Mouse (Mus musculus): ENCODE data around the gene Prnd. TPM values are rescaled to one million over a fixed set of nuclear protein-coding genes. Genes with fewer than 3 reads are reported as not detected.

The Prnd gene
- total and polyA plus RNA-seq, 3 experiments: 0.76 to 11.4 (median 5.6) TPM

GRCm38 (mm10) chr2:131952961-131953538, 2.4 kb downstream of the Prnd start:
- Histone ChIP-seq H3K4me2 (ENCODE audit: insufficient read depth, low read depth, poor library complexity, severe bottlenecking) (no peak overlapping the region), H3K27ac (ENCODE audit: insufficient read depth, low read depth) (no peak overlapping the region), H3K9ac (ENCODE audit: insufficient read depth, low read depth) (no peak overlapping the region), H3K4me3 (replicated peaks in 1 of 3; ENCODE audit: low read depth in 2 of 3, low read length in 2 of 3, poor library complexity in 1 of 3) (no peak overlapping the region), H3K79me2 (replicated peaks; ENCODE audit: control insufficient read depth, extremely low read depth, insufficient read depth, poor library complexity, severe bottlenecking) (no peaks in the 10 kb centered on the region), H3K27me3 (replicated peaks) (no peaks in the 10 kb centered on the region), H3K36me3 (replicated peaks in 1 of 2; ENCODE audit: control insufficient read depth in 1 of 2, insufficient read depth in 1 of 2, low read length in 1 of 2) (peaks cover 0 to 31% of the 10 kb centered on the region in 2 experiments), H3K9me3 (replicated peaks; ENCODE audit: low read length) (no peaks in the 10 kb centered on the region), H3K4me1 (ENCODE audit: control insufficient read depth in 1 of 2, insufficient read depth in 2 of 2) (peaks cover 8 to 28% of the 10 kb centered on the region in 2 experiments)
- DNase-seq (ENCODE audit: extremely low read depth): no peak
- in situ Hi-C loops (cut with MboI; ENCODE audit: low pct_ligation_motif_present, low pct_unique_long_range_greater_than_20kb, low sequenced_read_pairs): loop anchor here (25.0 kb wide), 1 partner anchor 534 kb away; no protein-coding TSS in a partner anchor
- dilution Hi-C loops (cut with MboI; ENCODE audit: extremely low pct_ligation_motif_present, extremely low pct_unique_long_range_greater_than_20kb, low sequenced_read_pairs): no loop called here
- TF ChIP-seq TCF12 (IDR thresholded peaks at IDR 0.05; ENCODE audit: low read depth, low read length) (no peak), ZKSCAN1 (IDR thresholded peaks at IDR 0.05; ENCODE audit: borderline replicate concordance, low read depth, low read length) (no peak), MAFK (IDR thresholded peaks at IDR 0.05; ENCODE audit: insufficient replicate concordance, low read length) (no peak), MAZ (IDR thresholded peaks at IDR 0.05; ENCODE audit: low read depth, low read length) (no peak), NELFE (IDR thresholded peaks at IDR 0.05; ENCODE audit: low read depth, low read length) (no peak), E2F4 (IDR thresholded peaks at IDR 0.05; ENCODE audit: insufficient replicate concordance, low read depth, low read length) (no peak), MXI1 (IDR thresholded peaks at IDR 0.05; ENCODE audit: low read depth, low read length) (no peak), RAD21 (IDR thresholded peaks at IDR 0.05; ENCODE audit: low read depth, low read length) (no peak), ZNF384 (IDR thresholded peaks at IDR 0.05; ENCODE audit: low read depth, low read length) (no peak), JUN (IDR thresholded peaks at IDR 0.05; ENCODE audit: insufficient read depth, low read depth, low read length) (no peak), JUND (conservative IDR thresholded peaks at IDR 0.05; ENCODE audit: low read depth, low read length) (no peak), CHD1 (IDR thresholded peaks at IDR 0.05; ENCODE audit: low read depth, low read length) (no peak), SIN3A (IDR thresholded peaks at IDR 0.05; ENCODE audit: low read length) (no peak), UBTF (IDR thresholded peaks at IDR 0.05; ENCODE audit: low read depth, low read length) (no peak), ETS1 (conservative IDR thresholded peaks at IDR 0.05; ENCODE audit: low read depth, low read length) (no peak), CHD2 (IDR thresholded peaks at IDR 0.05; ENCODE audit: low read length) (no peak)

DNA sequence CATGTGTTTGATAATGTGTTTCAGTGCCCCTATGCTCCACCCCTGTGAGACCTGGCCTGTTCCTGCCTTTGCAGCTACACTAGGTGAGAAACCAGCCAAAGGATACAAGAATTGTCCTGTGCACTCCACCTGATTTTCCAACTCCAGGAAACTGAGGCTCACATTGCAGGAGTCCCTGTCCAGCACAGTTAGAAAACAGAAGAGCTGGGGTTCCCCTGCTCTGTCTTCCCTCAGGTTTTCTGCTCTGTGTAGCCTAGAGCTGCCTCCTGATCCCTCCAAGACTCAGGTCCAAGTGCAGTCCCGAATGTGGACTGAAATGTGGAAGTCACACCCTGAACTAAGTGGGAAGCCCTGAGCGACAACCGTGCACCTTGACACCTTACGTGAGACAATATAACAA, 3.0 kb downstream of the Prnd start:
- no peak overlapping the region for H3K4me3 ChIP-seq (replicated peaks in 1 of 3; ENCODE audit: low read depth in 2 of 3, low read length in 2 of 3, poor library complexity in 1 of 3)
- no peak for DNase-seq (ENCODE audit: extremely low read depth)
- H3K4me1 ChIP-seq (ENCODE audit: control insufficient read depth in 1 of 2, insufficient read depth in 2 of 2): peaks cover 8 to 28% of the 10 kb centered on the region in 2 experiments
- no peak overlapping the region for H3K4me2 ChIP-seq (ENCODE audit: insufficient read depth, low read depth, poor library complexity, severe bottlenecking)
- H3K36me3 ChIP-seq (replicated peaks in 1 of 2; ENCODE audit: control insufficient read depth in 1 of 2, insufficient read depth in 1 of 2, low read length in 1 of 2): peaks cover 0 to 31% of the 10 kb centered on the region in 2 experiments
- dilution Hi-C loops (cut with MboI; ENCODE audit: extremely low pct_ligation_motif_present, extremely low pct_unique_long_range_greater_than_20kb, low sequenced_read_pairs): no loop called here
- no peak overlapping the region for H3K27ac ChIP-seq (ENCODE audit: insufficient read depth, low read depth)
- H3K27me3 ChIP-seq (replicated peaks): no peaks in the 10 kb centered on the region
- H3K9ac ChIP-seq (ENCODE audit: insufficient read depth, low read depth): no peak overlapping the region
- no peak for TF ChIP-seq USF1 (IDR thresholded peaks at IDR 0.05; ENCODE audit: low read depth, low read length)
- TF ChIP-seq E2F4 (IDR thresholded peaks at IDR 0.05; ENCODE audit: insufficient replicate concordance, low read depth, low read length): no peak
- in situ Hi-C loops (cut with MboI; ENCODE audit: low pct_ligation_motif_present, low pct_unique_long_range_greater_than_20kb, low sequenced_read_pairs): loop anchor here (25.0 kb wide), 1 partner anchor 534 kb away; no protein-coding TSS in a partner anchor
- no peaks in the 10 kb centered on the region for H3K79me2 ChIP-seq (replicated peaks; ENCODE audit: control insufficient read depth, extremely low read depth, insufficient read depth, poor library complexity, severe bottlenecking)
- no peaks in the 10 kb centered on the region for H3K9me3 ChIP-seq (replicated peaks; ENCODE audit: low read length)

Data from CH12.LX (cell line).